Mouse (Mus musculus) kidney, postnatal 10 days (tissue): ENCODE results near the gene Mesp1.

ENCODE experiments used
- DNase-seq: peaks from one replicate; pipeline ENCODE4 v3.0.0; 2021; ENCODE audit warnings: mixed read lengths

Gene Mesp1

DNA sequence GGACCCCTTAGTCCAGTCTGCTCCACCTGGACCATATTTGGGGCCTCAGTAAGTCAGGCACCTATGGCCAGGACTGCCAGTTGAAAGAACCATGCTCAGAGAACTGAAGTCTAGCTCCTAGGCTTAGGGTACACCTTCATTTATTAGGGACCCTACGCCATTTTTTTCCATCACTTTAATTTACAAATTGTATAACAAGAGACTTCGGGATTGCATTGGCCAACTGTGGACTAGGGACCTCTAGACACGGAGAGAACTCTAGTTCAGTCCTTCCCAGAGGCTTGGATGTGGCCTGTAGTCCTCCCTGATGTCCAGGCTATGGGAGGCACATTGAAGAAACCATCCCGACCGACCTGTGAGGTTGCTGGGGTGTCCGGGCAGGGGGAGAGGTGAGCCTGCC, at the start of gene Mesp1:
TSS of gene Mesp1 (minus strand) at position 101 of the 400 bp plus-strand sequence.
- no peak for DNase-seq

- DNase-seq, result peak; percentile 77
Observed at GRCm38 (mm10) chr7:79842163-79842562, 48.6 kb upstream of the Mesp1 start.

DNA sequence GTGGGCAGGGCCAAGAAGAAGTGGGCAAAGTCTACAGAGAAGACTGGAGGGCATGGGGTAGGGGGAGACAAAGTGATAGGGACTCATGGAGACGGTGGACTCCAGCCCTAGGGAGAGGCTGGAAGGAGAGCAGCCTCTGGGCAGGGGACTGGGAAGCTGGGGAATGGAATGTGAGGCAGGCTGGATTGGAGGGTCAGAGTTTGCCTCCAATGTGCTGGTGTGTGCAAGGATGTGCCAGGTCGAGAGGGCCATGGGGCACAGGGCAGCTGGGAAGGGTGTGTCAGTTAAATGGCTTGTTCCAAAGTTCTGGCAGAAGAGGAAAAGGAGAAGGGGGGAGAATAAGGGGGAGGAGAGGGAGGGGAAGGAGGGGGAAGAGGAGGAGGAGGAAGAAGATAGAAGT, 43.7 kb upstream of the Mesp1 start:
- DNase-seq, result peak; percentile 66

- DNase-seq, result no peak
Observed at GRCm38 (mm10) chr7:79835196-79835595, 41.6 kb upstream of the Mesp1 start.

DNA sequence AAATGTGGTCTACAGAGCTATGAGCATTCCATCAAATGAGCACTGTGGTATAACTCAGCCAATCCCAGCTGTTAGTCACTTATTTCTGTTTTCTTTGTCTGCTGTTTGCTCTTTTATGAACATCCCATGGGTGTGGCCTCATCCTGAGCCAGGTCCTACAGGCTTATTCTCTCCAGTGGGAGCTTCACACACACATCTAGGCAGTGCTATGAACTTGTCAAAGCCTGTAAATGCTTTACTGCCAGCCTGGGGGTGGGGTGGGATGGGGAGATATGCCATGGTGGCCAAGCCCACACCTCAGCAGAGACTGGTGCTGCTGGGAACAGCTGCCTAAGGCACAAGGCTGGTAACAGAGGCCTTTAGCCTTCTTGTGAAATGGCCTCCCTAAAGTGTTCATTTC, 39.4 kb upstream of the Mesp1 start:
- no peak for DNase-seq

DNA sequence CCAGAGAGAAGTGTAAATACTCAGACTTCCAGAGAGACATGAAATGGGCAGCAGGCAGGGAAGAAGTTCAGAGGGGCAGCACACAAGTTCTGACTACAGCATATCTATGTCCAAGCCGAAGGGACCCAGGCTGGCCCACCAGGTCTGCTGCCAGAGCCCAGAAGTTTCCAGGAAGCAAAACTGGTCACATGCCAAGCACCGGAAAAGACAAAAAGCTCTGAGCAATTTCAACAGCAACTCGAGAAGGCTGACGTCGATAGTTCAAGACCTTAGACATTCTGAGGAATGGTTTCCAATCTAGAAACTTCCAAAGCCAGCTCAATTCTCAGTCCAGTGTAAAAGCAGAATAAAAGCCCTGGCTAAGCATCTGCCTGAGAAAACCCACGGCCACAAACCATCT, 38.0 kb upstream of the Mesp1 start:
- peak; percentile 74 for DNase-seq

- DNase-seq, result no peak
Observed at GRCm38 (mm10) chr7:79831145-79831544, 37.6 kb upstream of the Mesp1 start.

DNA sequence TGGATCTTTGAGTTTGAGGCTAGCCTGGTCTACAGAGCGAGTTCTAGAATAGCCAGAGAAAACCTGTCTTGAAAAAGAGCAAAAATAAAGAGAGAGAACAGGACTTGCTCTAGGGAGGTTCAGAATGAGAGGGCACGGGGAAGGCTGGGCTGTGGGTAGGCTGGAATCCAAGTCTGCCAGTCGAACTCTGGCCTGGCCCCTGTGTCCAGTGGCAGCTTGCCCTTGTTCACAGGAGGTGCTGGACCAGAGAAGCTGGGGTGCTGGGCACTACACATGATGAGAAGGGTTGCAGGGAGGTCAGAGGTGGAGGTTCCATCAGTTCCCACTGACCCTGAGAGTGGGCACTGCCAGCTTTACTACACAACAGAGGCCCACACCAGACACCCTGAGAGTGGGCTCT, 34.8 kb upstream of the Mesp1 start:
- peak; percentile 43 for DNase-seq

DNA sequence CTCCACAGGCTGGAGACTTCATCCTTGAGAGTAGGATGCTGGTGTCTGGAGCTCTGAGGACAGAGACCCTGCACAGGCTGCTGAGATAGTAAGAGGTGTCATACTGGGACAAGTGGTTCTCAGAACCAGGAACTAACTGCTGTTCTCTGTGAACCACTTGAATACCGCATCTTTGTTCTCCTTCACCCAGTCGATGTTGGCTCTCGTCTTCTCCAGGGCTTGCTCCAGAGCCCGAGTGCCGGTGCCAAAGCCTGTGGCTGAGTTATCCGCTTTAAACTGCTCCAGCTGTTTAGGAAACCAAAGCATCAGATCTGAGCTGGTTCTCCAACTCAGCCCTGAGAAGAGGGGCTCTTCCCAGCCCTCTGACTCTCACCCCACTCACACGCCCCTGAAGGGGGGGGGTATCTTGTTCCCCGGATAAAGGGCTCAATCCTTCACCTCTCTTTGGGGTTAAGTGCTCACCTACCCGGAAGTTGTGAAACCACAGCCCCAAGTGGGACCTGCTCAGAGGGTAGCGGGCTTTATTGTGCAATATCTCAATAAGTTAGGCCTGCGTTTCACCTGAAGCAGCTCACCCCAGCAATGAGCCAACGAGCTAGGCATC, 28.6 kb upstream of the Mesp1 start:
- DNase-seq, result no peak

- DNase-seq, result no peak
Observed at GRCm38 (mm10) chr7:79819996-79820395, 26.4 kb upstream of the Mesp1 start.

DNA sequence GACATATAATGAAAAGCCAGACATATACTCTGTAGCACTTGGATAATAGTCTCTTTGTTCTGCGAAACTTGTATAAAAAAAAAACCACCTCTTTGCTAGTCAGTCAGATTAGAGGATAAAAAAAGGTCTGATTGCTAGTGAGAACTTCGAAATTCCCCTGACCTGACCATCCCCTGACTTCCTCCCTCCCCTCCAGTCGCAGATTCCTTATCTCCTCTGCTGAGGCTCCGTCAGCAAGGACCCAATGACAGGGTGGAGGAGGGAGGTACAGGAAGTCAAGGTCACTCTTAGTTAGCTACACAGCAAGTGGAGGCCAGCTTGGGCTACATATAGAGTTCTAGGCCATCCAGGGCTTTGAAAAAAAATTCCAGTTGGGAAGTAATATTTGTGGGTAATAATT, 25.9 kb upstream of the Mesp1 start:
- DNase-seq, result no peak

DNA sequence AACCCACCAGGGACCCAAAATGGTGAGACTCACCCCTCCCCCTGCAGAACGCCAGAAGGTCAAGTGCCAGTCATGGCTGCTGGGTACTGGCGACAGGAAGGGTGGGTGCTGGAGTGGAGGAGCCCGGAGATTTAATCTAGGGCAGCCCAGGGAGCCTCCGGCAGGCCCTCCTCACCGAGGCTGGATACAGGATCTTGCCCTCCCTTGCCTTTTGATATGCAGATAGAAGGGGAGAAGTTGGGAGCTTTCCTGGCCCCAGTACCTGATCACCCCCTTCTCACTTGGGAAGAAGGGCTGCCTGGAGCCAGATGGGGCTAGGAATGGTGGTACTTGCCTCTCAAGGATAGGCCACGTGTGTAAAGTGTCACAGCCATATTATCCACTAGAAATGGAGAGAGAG, 24.7 kb upstream of the Mesp1 start:
- DNase-seq, result no peak

GRCm38 (mm10) chr7:79813409-79813808, 19.8 kb upstream of the Mesp1 start:
- no peak for DNase-seq

GRCm38 (mm10) chr7:79810611-79811506, 17.3 kb upstream of the Mesp1 start, which contains the start of gene Mesp2:
Mesp2 (plus strand) TSS chr7:79810727.
- DNase-seq, result peak; percentile 88

- no peak for DNase-seq
Observed at GRCm38 (mm10) chr7:79808561-79808960, 15.0 kb upstream of the Mesp1 start.

- peak; percentile 67 for DNase-seq
Observed at GRCm38 (mm10) chr7:79803887-79804286, 10.3 kb upstream of the Mesp1 start.

GRCm38 (mm10) chr7:79802037-79802436, 8.4 kb upstream of the Mesp1 start:
- no peak for DNase-seq

- no peak for DNase-seq
Observed at GRCm38 (mm10) chr7:79801391-79801790, 7.8 kb upstream of the Mesp1 start.

DNA sequence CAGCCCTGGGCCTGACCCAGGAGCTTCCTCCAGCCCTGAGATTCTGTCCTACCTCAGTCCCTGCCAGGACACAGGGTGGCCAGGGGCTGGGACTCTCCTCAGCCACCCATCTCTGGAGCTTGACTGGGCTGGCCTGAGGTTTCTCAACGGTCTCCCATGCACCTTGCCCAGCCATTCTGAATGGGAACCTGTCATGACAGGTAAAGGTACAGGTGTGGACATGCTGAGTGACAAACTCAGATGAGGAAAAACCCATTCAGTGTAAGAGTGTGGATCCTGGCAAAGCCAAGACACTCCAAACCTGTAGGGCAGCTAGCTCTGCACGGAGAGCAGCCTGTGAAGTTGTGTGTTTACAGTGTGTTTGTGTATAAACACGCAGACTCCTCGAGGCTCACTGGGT, 6.7 kb upstream of the Mesp1 start:
- DNase-seq, result no peak

- no peak for DNase-seq
Observed at GRCm38 (mm10) chr7:79799506-79799905, 5.9 kb upstream of the Mesp1 start.

DNA sequence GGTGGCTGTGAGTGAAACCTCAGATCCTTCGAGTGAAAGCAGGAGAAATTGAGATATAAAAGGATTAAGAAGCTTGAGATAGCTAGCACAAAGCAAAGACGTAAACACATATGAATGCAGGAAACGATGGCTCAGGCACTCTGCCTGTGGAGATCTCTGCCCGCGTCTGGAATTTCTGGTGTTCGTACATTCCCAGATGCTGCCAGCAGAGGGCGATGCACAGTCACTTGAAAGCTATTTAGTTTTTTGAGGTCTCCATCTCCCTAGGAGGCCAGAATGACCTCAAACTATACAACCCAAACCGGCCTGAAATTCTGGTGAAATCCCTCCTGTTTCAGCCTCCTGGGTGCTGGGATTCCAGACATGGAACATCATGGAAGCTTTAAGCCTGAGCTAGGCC, 5.5 kb upstream of the Mesp1 start:
- peak; percentile 90 for DNase-seq

GRCm38 (mm10) chr7:79798606-79799005, 5.0 kb upstream of the Mesp1 start:
- no peak for DNase-seq

- peak; percentile 58 for DNase-seq
Observed at GRCm38 (mm10) chr7:79792635-79793421, 760 bp downstream of the Mesp1 start.
